Mouse (Mus musculus) heart, adult 2 months (tissue): Measurements from ENCODE around the gene Aloxe3.

Source experiments
- CTCF ChIP-seq: fragments of 200-600 bp; IDR thresholded peaks from 2 replicates; pipeline ENCODE4 v1.8.1; 2022; ENCODE audit warnings: antibody characterized with exemption, mild to moderate bottlenecking, moderate library complexity
- EP300 ChIP-seq: fragments of 200-500 bp; IDR thresholded peaks from 2 replicates; pipeline ENCODE4 v1.6.1; 2011; ENCODE audit warnings: low read depth, low read length, control low read depth; ENCODE audit not compliant: insufficient read depth

- TF ChIP-seq EP300 (peak; percentile 93; the same call in 1 of the 2 replicates), CTCF (no peak)
Measured at GRCm38 (mm10) chr11:69098762-69099091, 27.0 kb upstream of the Aloxe3 start.
